Mouse (Mus musculus) ES-E14 (cell line): ENCODE measurements around the gene Ttll13.

Source experiments
- HCFC1 ChIP-seq: IDR thresholded peaks from 2 replicates; pipeline ENCODE4 v1.6.1; 2012; ENCODE audit warnings: low read length, inconsistent platforms, borderline replicate concordance; ENCODE audit not compliant: insufficient read depth
- MAFK ChIP-seq: IDR thresholded peaks from 2 replicates; pipeline ENCODE4 v1.6.1; 2014; ENCODE audit warnings: mild to moderate bottlenecking, low read depth, low read length, inconsistent platforms; ENCODE audit not compliant: insufficient read depth
- ZC3H11A ChIP-seq: IDR thresholded peaks from 2 replicates; pipeline ENCODE4 v1.6.1; 2012; ENCODE audit warnings: low read depth, mild to moderate bottlenecking, inconsistent platforms, low read length, borderline replicate concordance

DNA sequence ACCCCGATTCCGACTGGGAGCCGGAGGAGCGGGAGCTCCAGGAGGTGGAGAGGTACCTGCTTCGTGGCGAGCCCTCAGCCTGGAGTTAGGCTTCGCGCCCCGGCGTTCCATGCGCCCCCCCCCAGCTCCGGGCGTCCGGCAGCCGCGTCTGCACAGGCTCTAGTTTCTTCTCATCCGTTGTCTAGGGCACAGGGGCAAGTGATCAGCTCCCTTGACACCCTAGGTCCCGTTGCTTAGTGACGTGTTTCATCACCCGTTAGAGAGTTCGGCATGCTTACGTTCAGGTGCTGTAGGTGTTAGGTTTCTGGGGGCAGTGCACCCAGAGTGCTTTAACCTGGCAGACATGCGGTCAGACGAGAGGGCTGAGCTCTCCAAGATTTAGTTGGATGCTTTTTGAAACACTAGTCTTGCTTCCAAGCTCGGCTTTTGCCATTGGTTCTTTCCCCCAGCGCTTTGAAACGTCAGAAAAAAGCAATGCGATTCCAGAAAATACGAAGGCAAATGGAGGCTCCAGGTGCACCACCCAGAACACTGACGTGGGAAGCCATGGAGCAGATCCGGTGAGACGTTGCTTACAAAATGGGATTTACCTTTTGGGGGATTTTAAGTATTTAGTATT is 15.3 kb downstream of the Ttll13 start:
- TF ChIP-seq ZC3H11A: no peak
- no peak for TF ChIP-seq HCFC1
- TF ChIP-seq MAFK: no peak
